Mouse (Mus musculus) central nervous system, embryonic 14 days (tissue): Measurements from ENCODE around the gene Gucy1b1. TPM values are rescaled to one million over a fixed set of nuclear protein-coding genes. Genes with fewer than 3 reads are reported as not detected.

Source experiments
- polyA plus RNA-seq: library from polyadenylated mRNA; depleted of rRNA; stranded (reverse); fragments of >200 nt; gene quantifications from 2 replicates; pipeline ENCODE4 v1.2.3, GENCODE M21; 2012; rRNA removed

Gene Gucy1b1
- 21.6 and 24.1 TPM in 2 replicates for polyA plus RNA-seq

GRCm38 (mm10) chr3:82074201-82074851 lies at the start of gene Gucy1b1:
Gucy1b1 (minus strand) TSS chr3:82074689.

Other genes with a start within 250 kb of the Gucy1b1 start
- 5.0 and 5.3 TPM in 2 replicates for gene Ctso, start 142.1 kb downstream of the Gucy1b1 start, polyA plus RNA-seq
- gene Tdo2, start 98.5 kb downstream of the Gucy1b1 start, polyA plus RNA-seq: 0.23 and 0.65 TPM in 2 replicates
- gene Asic5, start 92.4 kb downstream of the Gucy1b1 start, polyA plus RNA-seq: not detected in 2 replicates
- 10.8 and 13.8 TPM in 2 replicates for gene Gucy1a1, start 71.1 kb upstream of the Gucy1b1 start, polyA plus RNA-seq